Mouse (Mus musculus) thymus, postnatal 14 days (tissue): ENCODE data around the gene 1810062G17Rik.

Experiments used
- DNase-seq: peaks from one replicate; pipeline ENCODE4 v3.0.0; 2021

Gene 1810062G17Rik

DNA sequence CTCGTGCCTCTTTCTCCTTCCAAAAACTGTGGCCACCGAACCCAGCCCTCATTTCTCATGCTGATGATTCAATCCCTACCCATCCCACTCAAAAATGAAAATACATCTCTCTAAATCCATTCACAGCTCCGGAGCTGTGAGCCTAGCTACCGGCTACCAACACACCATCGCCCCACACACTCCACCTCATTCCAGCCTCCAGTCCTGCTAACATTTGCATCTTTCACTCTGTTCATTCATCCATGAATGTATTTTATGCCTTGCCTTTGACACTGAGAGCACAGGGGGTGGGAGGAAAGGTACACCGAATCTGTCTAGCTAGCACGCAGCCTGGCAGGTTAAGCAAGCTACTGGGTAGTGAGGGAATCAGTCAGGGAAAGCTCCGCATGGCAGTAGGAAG, 3.0 kb downstream of the 1810062G17Rik start:
- DNase-seq, result no peak

- DNase-seq, result no peak
Measured at GRCm38 (mm10) chr3:36480486-36480885, 4.7 kb downstream of the 1810062G17Rik start.

- no peak for DNase-seq
Measured at GRCm38 (mm10) chr3:36481776-36482193, 6.0 kb downstream of the 1810062G17Rik start.

DNA sequence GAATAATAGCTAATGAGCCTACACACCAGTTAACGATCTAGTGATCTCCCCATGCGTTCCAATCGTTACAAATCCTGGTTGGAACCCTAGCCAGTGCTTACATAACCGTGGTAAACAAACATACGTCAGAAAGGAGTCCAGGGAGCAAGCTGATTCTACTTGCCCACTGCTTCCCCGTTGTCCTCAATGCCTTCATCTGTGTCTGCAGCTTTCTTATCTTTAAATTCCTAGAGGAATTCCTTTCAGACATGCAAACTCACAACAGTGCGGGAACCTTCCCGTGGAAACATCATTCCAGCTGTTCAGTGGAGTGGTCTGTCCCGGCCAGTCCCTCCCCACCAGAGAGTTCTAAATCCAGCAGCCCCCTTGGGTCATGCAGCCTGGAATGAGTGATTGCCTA, 7.2 kb downstream of the 1810062G17Rik start:
- no peak for DNase-seq

DNA sequence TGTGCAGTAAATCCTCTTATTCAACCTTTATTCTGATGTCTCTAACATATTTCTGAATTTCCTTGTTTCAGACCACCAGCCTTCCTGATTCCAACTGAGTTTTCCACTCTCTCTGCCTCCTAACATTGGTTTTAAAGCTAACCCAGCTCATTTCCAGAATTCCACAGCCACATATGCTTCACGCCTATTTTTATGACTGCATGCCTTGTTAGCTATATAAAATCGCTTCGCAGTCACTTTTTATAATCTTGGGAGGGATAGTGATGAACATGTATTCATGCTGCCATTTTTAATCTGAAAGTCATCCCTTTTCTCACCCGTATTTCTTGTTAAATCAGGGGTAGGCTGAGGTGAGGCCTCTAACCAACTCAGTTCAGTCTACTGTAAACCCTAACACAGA, 8.6 kb downstream of the 1810062G17Rik start:
- no peak for DNase-seq

DNA sequence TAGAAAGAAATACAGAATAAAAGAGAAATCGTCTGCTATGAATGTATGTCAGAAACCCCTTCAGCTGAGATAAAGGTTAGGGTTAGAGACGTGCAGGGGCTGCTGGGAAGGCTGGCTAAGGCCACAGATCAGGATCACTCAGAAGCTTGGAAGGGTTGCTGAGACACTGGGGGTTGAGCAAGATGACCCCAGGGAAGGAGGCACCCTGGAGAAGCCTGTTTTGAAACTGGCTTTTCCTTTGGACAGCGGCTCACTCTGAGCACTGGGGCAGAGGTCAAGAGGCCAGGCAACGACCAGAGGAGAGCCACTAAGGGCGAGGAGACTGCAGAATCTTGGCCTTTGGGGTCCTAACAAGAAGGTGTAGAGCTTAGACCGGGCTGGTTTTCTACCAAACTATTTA, 10.4 kb downstream of the 1810062G17Rik start:
- no peak for DNase-seq

DNA sequence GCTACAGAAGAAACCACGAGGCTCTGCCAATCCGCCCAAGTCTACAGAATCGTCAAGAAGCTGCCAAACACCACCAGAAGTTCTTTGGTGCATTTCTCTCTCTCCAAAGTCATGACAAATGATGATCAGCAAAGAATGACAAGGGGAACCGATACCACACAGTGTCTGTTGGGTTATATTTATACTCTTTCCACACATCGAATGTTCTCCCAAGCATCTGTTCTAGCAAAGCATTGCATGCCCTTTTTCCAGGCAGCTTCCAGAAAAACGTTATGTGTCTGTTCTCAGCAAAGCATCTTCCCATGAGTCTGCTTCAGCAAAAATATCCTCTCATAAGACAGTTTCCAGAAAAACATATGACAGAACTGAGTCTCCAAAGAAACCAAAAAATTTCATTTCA, 11.1 kb downstream of the 1810062G17Rik start:
- DNase-seq, result no peak

DNA sequence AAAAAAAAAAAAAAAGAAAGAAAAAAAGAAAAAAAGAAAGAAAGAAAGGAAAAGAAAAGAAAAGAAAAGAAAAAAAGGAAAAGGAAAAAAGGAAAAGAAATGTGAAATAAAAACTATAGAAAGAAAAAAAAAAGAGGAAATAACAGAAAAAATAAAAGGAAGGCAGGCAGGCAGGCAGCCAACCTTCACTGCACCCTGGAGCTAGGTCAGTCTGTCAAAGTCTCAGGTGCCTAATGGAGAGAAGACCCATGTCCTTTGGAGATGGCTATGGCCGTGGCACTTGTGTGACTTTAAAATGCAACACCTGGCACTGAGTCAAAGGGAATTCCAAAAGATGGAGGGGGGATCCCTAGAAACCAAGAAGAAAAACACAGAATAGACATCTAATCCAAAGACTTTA, 12.6 kb downstream of the 1810062G17Rik start:
- DNase-seq, result no peak

DNA sequence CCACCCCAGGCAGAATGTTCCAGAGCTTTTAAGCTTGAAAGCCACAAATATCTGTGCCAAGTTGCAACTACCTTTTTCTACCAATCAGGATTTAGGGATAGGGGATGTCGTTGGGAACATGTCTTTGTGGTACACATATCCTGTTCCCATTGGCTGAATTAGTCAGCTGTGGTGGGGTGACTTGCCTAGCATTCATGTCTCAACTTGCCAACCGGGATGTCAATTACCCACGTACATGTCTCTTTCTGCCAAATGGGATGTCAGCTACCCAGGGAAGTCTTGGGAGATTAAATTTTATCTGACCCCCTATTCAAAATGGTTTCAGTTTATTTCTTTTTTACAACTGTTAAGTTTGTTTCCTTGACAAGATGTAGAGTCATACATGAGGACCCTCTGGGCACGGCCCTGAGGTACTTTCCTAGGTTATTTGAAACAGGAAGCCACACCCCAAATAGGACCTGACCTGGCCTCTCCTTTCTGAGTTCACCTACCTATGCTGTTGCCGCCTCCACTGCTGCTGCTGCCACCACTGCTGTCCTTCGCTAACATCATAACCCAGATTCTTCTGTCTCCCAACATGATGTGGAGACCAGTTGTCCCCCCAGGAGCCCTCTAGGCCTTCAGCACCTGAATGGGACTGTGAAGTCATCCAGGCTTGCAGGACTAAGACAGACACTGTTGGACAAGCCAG, 13.3 kb downstream of the 1810062G17Rik start:
- DNase-seq, result no peak

GRCm38 (mm10) chr3:36489590-36489910, 13.8 kb downstream of the 1810062G17Rik start:
- DNase-seq, result no peak

GRCm38 (mm10) chr3:36491535-36491934, 15.8 kb downstream of the 1810062G17Rik start:
- no peak for DNase-seq

DNA sequence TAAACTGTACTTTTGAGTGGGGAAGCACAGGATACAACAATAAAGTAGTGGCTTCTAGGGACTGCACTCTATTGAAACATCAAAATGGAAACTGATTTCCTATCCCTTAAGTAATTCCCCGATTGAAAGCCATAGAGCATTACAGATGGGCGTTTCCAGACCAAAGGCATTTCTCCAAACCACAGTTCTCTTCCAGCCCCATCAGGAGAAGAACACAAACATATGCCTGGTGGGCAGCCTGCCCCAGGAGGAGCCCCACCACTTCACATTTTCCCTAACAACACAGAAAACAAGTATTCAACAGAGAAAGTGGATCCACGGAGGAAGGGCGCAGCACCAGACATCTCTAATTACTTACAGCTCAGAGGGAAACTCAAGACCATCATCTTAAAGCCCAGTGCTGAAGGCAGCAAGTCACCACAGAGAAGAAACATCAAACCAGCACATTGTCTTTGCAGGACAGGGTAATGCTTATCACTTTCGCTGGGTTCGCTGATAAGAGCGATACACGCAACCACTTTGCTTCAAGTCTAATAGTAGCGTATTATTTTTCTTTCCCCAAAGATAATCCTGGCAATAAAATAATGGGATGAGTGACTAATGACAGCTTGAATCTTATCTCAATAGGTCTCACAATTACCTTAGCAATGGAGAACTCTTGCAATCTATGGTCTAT, 17.1 kb downstream of the 1810062G17Rik start:
- DNase-seq, result no peak

- no peak for DNase-seq
Measured at GRCm38 (mm10) chr3:36493641-36494283, 18.0 kb downstream of the 1810062G17Rik start.

DNA sequence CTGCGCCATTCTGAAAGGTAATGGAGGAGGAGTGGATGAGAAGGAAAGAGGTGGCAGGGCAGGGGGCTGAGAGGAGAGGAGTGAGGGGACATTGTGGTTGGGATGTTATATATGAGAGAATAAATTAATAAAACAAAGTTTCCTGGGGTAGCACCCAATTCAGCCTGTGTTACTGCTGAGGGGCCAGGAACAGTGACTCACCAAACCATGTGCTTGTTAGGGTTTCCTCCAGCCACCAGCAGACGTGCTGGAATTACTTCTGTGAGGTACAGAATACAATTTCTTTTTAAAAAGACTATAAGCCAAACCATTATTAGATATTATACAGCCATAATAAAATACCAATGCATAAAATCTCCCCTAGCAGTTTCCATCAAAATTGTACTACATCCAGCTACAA, 18.9 kb downstream of the 1810062G17Rik start:
- DNase-seq, result no peak

DNA sequence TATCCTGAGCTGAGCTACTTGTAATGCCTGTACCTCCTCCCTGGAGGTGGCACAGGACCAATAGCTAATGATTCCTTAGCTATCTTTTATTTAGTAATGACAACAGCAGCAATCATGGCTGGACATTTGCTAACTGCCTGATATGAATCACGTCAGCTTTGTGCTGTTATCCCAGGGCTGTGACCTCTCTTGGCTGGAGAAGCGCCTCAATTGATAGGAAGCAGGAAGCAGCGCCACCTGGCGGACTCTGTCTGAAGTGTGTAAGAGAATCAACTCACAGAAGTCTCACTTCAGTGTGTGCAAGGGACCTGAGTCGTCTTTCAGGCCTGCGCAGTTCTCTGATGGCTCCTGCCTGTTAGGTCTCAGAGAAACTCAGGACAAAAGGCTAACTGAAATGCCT, 19.7 kb downstream of the 1810062G17Rik start:
- DNase-seq, result peak; percentile 82

DNA sequence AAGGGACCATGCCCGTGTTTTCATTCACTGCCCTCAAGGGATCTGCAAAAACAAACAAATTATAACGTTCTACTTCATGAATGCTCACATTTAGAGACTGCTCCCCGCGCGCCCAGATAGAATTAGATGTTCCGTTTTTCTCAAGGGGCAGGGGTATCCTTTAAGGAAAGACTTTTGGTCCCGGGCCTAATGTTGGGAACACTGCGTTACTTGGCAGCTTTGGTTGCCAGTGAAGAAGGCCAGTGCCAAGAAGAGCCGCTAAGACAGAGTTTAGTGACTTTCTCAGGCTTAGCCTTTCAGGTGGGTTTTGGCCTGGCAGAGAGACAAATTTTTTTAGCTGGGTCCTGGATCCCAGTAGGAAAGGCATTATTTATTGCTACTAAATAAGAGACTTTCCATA, 20.5 kb downstream of the 1810062G17Rik start:
- no peak for DNase-seq

GRCm38 (mm10) chr3:36496746-36497145, 21.0 kb downstream of the 1810062G17Rik start:
- DNase-seq, result peak; percentile 69

DNA sequence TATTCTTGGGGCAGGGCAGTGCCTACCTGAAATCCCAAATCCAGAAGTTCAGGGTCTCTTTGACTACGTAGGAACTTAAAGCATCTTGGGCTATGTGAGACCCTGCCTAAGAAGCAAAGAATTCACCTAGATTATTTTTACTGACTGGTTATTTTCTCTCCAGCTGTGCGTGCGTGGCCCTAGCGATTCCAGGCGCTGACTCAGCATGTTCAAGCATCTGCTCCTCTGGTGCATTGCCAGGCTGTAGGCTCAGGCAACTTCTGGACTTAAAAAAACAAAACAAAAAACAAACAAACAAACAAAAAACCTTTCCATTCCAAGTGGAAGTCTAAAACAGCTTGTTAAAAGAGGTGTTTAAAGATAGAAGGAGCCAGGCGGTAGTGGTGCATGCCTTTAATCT, 22.5 kb downstream of the 1810062G17Rik start:
- no peak for DNase-seq

DNA sequence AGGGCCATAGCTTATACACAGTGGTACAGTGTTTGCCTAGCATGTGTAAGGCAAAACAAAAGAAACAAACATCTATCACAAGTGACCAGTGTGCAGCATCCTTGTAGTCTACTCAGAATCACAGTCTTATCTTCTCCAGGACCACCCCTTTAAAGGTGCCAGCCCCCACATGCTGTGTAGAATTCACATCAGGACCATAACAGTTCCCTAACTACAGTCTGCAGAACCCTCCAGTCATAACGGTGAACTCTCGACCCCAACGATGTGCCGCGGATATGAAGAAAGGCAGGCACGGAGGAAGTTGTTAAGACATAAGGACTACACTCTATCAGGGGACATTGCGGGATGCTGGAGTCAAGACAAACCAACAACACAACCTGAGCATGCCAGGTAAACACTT, 23.7 kb downstream of the 1810062G17Rik start:
- no peak for DNase-seq

DNA sequence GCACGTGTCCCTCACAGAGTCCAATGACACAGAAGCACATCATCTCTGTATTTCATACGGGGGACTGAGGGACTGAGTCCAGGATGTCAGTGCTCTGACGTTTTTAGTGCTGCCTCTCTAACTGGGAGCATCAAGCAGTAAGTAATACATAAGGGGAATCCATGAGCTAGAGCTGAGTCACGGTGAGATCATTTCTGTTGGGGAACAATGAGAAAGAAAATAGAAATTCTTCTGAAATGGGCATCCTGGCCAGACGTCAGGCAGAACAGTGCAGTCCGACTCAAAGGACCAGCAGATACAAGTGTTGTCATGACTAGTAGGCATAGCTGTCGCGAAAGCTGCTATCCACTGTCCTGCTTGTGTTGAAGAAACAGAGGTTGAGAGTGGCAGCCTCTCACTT, 25.2 kb downstream of the 1810062G17Rik start:
- DNase-seq, result no peak

GRCm38 (mm10) chr3:36501546-36501945, 25.8 kb downstream of the 1810062G17Rik start:
- no peak for DNase-seq

- no peak for DNase-seq
Measured at GRCm38 (mm10) chr3:36505306-36505705, 29.6 kb downstream of the 1810062G17Rik start.

DNA sequence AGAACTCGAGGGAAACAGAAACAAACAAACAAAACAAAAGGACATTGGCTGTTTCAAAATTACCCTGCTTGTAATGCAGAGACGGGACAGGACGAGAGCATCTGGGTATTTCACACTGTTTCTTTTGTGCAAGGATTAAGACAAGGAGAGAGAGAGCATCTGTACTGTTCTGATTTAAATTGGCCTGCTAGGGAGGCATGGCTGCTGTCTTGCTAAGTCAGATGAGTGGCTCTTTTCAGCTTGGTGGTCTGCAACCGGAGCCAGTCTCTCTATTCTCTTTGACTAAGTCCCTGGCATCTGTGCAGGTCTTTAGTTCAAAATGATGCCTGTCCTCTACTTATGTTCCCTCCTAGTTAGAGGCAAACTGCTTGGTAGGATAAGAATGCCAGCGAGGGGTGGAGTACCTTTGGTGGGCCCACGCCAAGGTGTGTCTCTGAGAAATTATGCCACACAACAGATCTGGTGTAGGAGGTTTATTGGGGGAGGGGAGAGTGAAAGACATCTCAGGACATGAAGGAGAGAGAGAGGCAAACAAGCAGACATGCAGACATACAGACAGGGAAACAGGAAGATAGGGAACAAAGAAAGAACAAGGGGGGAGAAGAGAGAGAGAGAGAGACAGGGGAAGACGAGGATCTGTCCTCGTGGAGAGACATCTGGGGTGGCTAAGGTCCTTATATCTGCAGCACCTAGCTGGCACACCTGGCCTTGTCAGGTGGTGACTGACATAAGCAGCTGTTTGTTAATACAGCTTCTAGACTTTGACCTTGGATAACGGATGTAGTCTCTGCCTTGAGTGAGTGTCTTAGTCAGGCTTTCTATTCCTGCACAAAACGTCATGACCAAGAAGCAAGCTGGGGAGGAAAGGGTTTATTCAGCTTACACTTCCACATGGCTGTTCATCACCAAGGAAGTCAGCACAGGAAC, 30.3 kb downstream of the 1810062G17Rik start:
- DNase-seq, result no peak
